Mouse (Mus musculus) thymus, adult 2 months (tissue): ENCODE measurements around the gene Col2a1.

Source experiments
- CTCF ChIP-seq: fragments of 200-500 bp; IDR thresholded peaks from 2 replicates; pipeline ENCODE4 v1.5.1; 2012; ENCODE audit warnings: mild to moderate bottlenecking, control low read depth, low read length, moderate library complexity, borderline replicate concordance; ENCODE audit not compliant: control insufficient read depth, poor library complexity, insufficient read depth; ENCODE audit errors: extremely low read depth
- POLR2A ChIP-seq: fragments of 200-500 bp; IDR thresholded peaks from 2 replicates; pipeline ENCODE4 v1.6.1; 2012; ENCODE audit warnings: mild to moderate bottlenecking, low read length, control low read depth, moderate library complexity; ENCODE audit not compliant: control insufficient read depth, poor library complexity, insufficient read depth; ENCODE audit errors: extremely low read depth

- TF ChIP-seq CTCF (no peak), POLR2A (no peak)
Observed at GRCm38 (mm10) chr15:97952889-97953189, 51.7 kb downstream of the Col2a1 start.
